Mouse (Mus musculus): ENCODE results near the gene Acap3.

DNA sequence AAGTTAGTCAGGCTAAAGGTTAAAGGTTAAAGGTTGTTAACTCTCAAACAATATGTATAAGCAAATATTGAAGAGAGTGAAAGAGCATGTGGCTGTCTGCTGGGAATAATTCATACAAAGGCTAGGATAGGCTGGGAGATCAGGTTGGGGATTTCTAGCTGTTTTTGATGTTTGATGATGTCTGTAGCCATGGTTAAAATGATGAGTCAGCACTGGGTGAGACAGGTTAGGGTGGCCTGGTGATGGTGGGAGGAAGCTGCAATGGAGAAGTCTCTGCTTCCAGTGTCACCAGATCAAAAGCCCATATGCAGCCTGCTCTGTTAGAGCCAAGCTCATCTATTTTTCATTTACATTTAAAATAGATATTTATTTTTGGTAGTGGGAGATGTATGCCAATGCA is 55.5 kb downstream of the Acap3 start:
- TF ChIP-seq CTCF (IDR thresholded peaks at IDR 0.05; ENCODE audit: low read depth) (no peak), EP300 (IDR thresholded peaks at IDR 0.05; ENCODE audit: low read depth) (no peak)

Data from liver, postnatal 0 days (tissue).